Mouse (Mus musculus): ENCODE data around the gene Atp1b1. TPM values are rescaled to one million over a fixed set of nuclear protein-coding genes. Genes with fewer than 3 reads are reported as not detected.

The Atp1b1 gene
- total RNA-seq (2023): 100 to 1,000 TPM; 117 to 142 TPM

GRCm38 (mm10) chr1:164458245-164458613 is at the start of gene Atp1b1:
TSS of gene Atp1b1 (minus strand) at chr1:164458355.

Other genes starting within 250 kb of the Atp1b1 start
- 1 to 10 TPM; 6.1 to 8.5 TPM for gene Slc19a2, start 209.3 kb downstream of the Atp1b1 start, total RNA-seq (2023)
- gene Ccdc181, start 182.8 kb downstream of the Atp1b1 start, total RNA-seq (2023): 1 to 10 TPM; 4.3 to 4.8 TPM
- 10 to 100 TPM; 10.2 to 15.6 TPM for gene Nme7, start 154.2 kb downstream of the Atp1b1 start, total RNA-seq (2023)
- 10 to 100 TPM; 20.9 to 23.5 TPM for gene Blzf1, start 150.9 kb downstream of the Atp1b1 start, total RNA-seq (2023)

Data from T-cell, adult 66 days (primary cell).